Mouse (Mus musculus) small intestine, adult 2 months (tissue): Measurements from ENCODE around the gene 1700029H14Rik.

Experiments
- CTCF ChIP-seq: fragments of 200-500 bp; IDR thresholded peaks from 2 replicates; pipeline ENCODE4 v1.5.1; 2012; ENCODE audit warnings: low read depth, mild to moderate bottlenecking, control low read depth, inconsistent platforms, low read length, moderate library complexity, mixed read lengths; ENCODE audit not compliant: insufficient replicate concordance, insufficient read length; ENCODE audit errors: extremely low read depth
- POLR2A ChIP-seq: fragments of 200-500 bp; IDR thresholded peaks from 2 replicates; pipeline ENCODE4 v1.6.1; 2012; ENCODE audit warnings: low read depth, mild to moderate bottlenecking, control low read depth, inconsistent platforms, low read length, moderate library complexity

GRCm38 (mm10) chr8:13512677-13513076 lies 49.6 kb downstream of the 1700029H14Rik start:
- TF ChIP-seq CTCF (no peak), POLR2A (no peak)
